Mouse (Mus musculus) CH12.LX (cell line): Measurements from ENCODE around the gene Cdyl2. TPM values are rescaled to one million over a fixed set of nuclear protein-coding genes. Genes with fewer than 3 reads are reported as not detected.

Source experiments
- DNase-seq: peaks from one replicate; pipeline ENCODE4 v3.0.0-alpha.2; 2013; ENCODE audit errors: extremely low read depth
- H3K27ac ChIP-seq: 2 replicates; pipeline ENCODE4 v1.5.1; 2012; ENCODE audit warnings: low read depth, mild to moderate bottlenecking, control low read depth, moderate library complexity; ENCODE audit not compliant: insufficient read depth
- H3K27me3 ChIP-seq: replicated peaks from 2 replicates; pipeline ENCODE3; 2012; ENCODE audit warnings: inconsistent platforms
- H3K36me3 ChIP-seq, 2 experiments: replicated peaks in 1 of 2; 2 replicates each; pipeline versions ENCODE3 to v1.6.1; 2012; ENCODE audit warnings: inconsistent platforms in 1 of 2, low read length in 1 of 2, mild to moderate bottlenecking in 1 of 2, mixed read lengths in 1 of 2, moderate library complexity in 1 of 2; ENCODE audit not compliant: control insufficient read depth in 1 of 2, insufficient read depth in 1 of 2
- H3K4me1 ChIP-seq, 2 experiments: 2 replicates each; pipeline ENCODE4 v1.6.1; 2012; ENCODE audit warnings: inconsistent platforms in 1 of 2, moderate library complexity in 1 of 2; ENCODE audit not compliant: insufficient read depth in 2 of 2, control insufficient read depth in 1 of 2
- H3K4me2 ChIP-seq: 2 replicates; pipeline ENCODE4 v1.6.1; 2012; ENCODE audit warnings: low read depth, mild to moderate bottlenecking, control low read depth; ENCODE audit not compliant: poor library complexity, insufficient read depth, severe bottlenecking
- H3K4me3 ChIP-seq, 3 experiments: fragments of 150-350 bp in 1 of 3; sonication (generic) in 1 of 3; replicated peaks in 1 of 3; 2 replicates each; pipeline versions ENCODE3 to v1.5.1; 2011 to 2012; ENCODE audit warnings: low read depth in 2 of 3, low read length in 2 of 3, mild to moderate bottlenecking in 2 of 3, moderate library complexity in 2 of 3, control low read depth in 1 of 3, improper control_type of control experiment in 1 of 3, inconsistent platforms in 1 of 3, mixed read lengths in 1 of 3; ENCODE audit not compliant: poor library complexity in 1 of 3
- H3K79me2 ChIP-seq: replicated peaks from 2 replicates; pipeline ENCODE4 v1.6.1; 2012; ENCODE audit warnings: mild to moderate bottlenecking, moderate library complexity; ENCODE audit not compliant: control insufficient read depth, poor library complexity, insufficient read depth, severe bottlenecking; ENCODE audit errors: extremely low read depth
- H3K9ac ChIP-seq: 2 replicates; pipeline ENCODE4 v1.6.1; 2012; ENCODE audit warnings: low read depth, mild to moderate bottlenecking, control low read depth, moderate library complexity; ENCODE audit not compliant: insufficient read depth
- H3K9me3 ChIP-seq: replicated peaks from 2 replicates; pipeline ENCODE3; 2012; ENCODE audit warnings: low read length, inconsistent platforms, mixed read lengths
- CTCF ChIP-seq, 2 experiments: IDR thresholded peaks in 1 of 2; conservative IDR thresholded peaks in 1 of 2; 2 replicates each; pipeline ENCODE4 v1.5.1; 2011 to 2012; ENCODE audit warnings: low read depth in 2 of 2, low read length in 2 of 2, improper control_type of control experiment in 1 of 2, inconsistent platforms in 1 of 2, mild to moderate bottlenecking in 1 of 2, moderate library complexity in 1 of 2
- E2F4 ChIP-seq: IDR thresholded peaks from 2 replicates; pipeline ENCODE4 v1.6.1; 2011; ENCODE audit warnings: low read depth, low read length, improper control_type of control experiment; ENCODE audit not compliant: insufficient replicate concordance
- ELF1 ChIP-seq: IDR thresholded peaks from 2 replicates; pipeline ENCODE4 v1.6.1; 2014; ENCODE audit warnings: low read depth, mild to moderate bottlenecking, inconsistent platforms, low read length, improper control_type of control experiment
- GABPA ChIP-seq: IDR thresholded peaks from 2 replicates; pipeline ENCODE4 v1.6.1; 2012; ENCODE audit warnings: low read depth, low read length, improper control_type of control experiment, inconsistent platforms; ENCODE audit not compliant: insufficient replicate concordance
- HCFC1 ChIP-seq: IDR thresholded peaks from 2 replicates; pipeline ENCODE4 v1.6.1; 2012; ENCODE audit warnings: low read depth, mild to moderate bottlenecking, inconsistent platforms, low read length, improper control_type of control experiment
- JUN ChIP-seq: IDR thresholded peaks from 2 replicates; pipeline ENCODE4 v1.6.1; 2011; ENCODE audit warnings: low read depth, mild to moderate bottlenecking, low read length, improper control_type of control experiment, moderate library complexity; ENCODE audit not compliant: insufficient read depth
- JUND ChIP-seq: conservative IDR thresholded peaks from 2 replicates; pipeline ENCODE4 v1.6.1; 2011; ENCODE audit warnings: low read depth, low read length, improper control_type of control experiment
- KAT2A ChIP-seq: IDR thresholded peaks from 2 replicates; pipeline ENCODE4 v1.6.1; 2012; ENCODE audit warnings: low read length, improper control_type of control experiment, inconsistent platforms; ENCODE audit not compliant: insufficient replicate concordance
- MAFK ChIP-seq: IDR thresholded peaks from 2 replicates; pipeline ENCODE4 v1.6.1; 2011; ENCODE audit warnings: low read length, improper control_type of control experiment; ENCODE audit not compliant: insufficient replicate concordance
- MAZ ChIP-seq: IDR thresholded peaks from 2 replicates; pipeline ENCODE4 v1.6.1; 2012; ENCODE audit warnings: low read depth, mild to moderate bottlenecking, inconsistent platforms, low read length, improper control_type of control experiment, moderate library complexity
- MEF2A ChIP-seq: IDR thresholded peaks from 2 replicates; pipeline ENCODE4 v1.6.1; 2014; ENCODE audit warnings: low read depth, mild to moderate bottlenecking, inconsistent platforms, low read length, improper control_type of control experiment, borderline replicate concordance
- MXI1 ChIP-seq: IDR thresholded peaks from 2 replicates; pipeline ENCODE4 v1.6.1; 2011; ENCODE audit warnings: mild to moderate bottlenecking, low read depth, low read length, improper control_type of control experiment
- MYC ChIP-seq: IDR thresholded peaks from 2 replicates; pipeline ENCODE4 v1.6.1; 2011; ENCODE audit warnings: low read depth, mild to moderate bottlenecking, improper control_type of control experiment, low read length
- NELFE ChIP-seq: IDR thresholded peaks from 2 replicates; pipeline ENCODE4 v1.6.1; 2011; ENCODE audit warnings: low read depth, low read length, improper control_type of control experiment
- NRF1 ChIP-seq: IDR thresholded peaks from 2 replicates; pipeline ENCODE4 v1.6.1; 2014; ENCODE audit warnings: low read depth, mild to moderate bottlenecking, inconsistent platforms, low read length, improper control_type of control experiment, moderate library complexity
- SMC3 ChIP-seq: IDR thresholded peaks from 2 replicates; pipeline ENCODE4 v1.6.1; 2011; ENCODE audit warnings: low read depth, low read length, improper control_type of control experiment
- TBP ChIP-seq: conservative IDR thresholded peaks from 2 replicates; pipeline ENCODE4 v1.6.1; 2011; ENCODE audit warnings: low read depth, low read length, improper control_type of control experiment
- USF1 ChIP-seq: IDR thresholded peaks from 2 replicates; pipeline ENCODE4 v1.6.1; 2014; ENCODE audit warnings: low read depth, mild to moderate bottlenecking, inconsistent platforms, low read length, improper control_type of control experiment
- USF2 ChIP-seq: conservative IDR thresholded peaks from 2 replicates; pipeline ENCODE4 v1.6.1; 2011; ENCODE audit warnings: low read depth, low read length, improper control_type of control experiment
- ZKSCAN1 ChIP-seq: IDR thresholded peaks from 2 replicates; pipeline ENCODE4 v1.6.1; 2012; ENCODE audit warnings: low read depth, inconsistent platforms, low read length, improper control_type of control experiment, borderline replicate concordance
- dilution Hi-C: fragments of 300-500 bp; cut with MboI; formaldehyde crosslinking; loops from 2 replicates; pipeline ENCODE4 v1.14.3; 2020; ENCODE audit warnings: low sequenced_read_pairs; ENCODE audit not compliant: extremely low pct_unique_long_range_greater_than_20kb, extremely low pct_ligation_motif_present
- in situ Hi-C: fragments of 300-500 bp; cut with MboI; formaldehyde crosslinking; loops from 3 replicates; pipeline ENCODE4 v1.14.3; 2019; ENCODE audit warnings: low sequenced_read_pairs, low pct_ligation_motif_present, low pct_unique_long_range_greater_than_20kb, mixed read lengths
- polyA plus RNA-seq: library from polyadenylated mRNA; unstranded; fragments of >175 nt; gene quantifications from 2 replicates; pipeline ENCODE4 v1.2.1, GENCODE M21; 2012; ENCODE audit warnings: low read depth; ENCODE audit not compliant: insufficient read length
- total RNA-seq, 2 experiments: library from RNA; depleted of rRNA; stranded (reverse); fragments of 300-350 nt in 1 of 2; fragments of >200 nt in 1 of 2; gene quantifications; 2 replicates each; pipeline ENCODE4 v1.2.3; 2012 to 2014

Gene Cdyl2
- total and polyA plus RNA-seq, 3 experiments, result 4.4 to 9.4 (median 6.9) TPM

- TF ChIP-seq CTCF (conservative IDR thresholded peaks at IDR 0.05 in 1 of 2, IDR thresholded peaks at IDR 0.05 in 1 of 2; ENCODE audit: low read depth in 2 of 2, low read length in 2 of 2) (peak in 1 of 2 experiments; percentile 37; a peak in 2 of 4 replicates), TBP (no peak), USF1 (no peak), SMC3 (peak; percentile 26; the same call in 1 of the 2 replicates)
- TF ChIP-seq, all 38 proteins: peak for 2
- Histone ChIP-seq H3K4me2 (no peak overlapping the region), H3K27me3 (no peaks in the 10 kb centered on the region), H3K9ac (no peak overlapping the region), H3K36me3 (no peaks in the 10 kb centered on the region), H3K9me3 (peaks cover 6% of the 10 kb centered on the region), H3K27ac (no peak overlapping the region), H3K4me1 (peaks cover 0 to 15% of the 10 kb centered on the region in 2 experiments; a peak in 2 of 4 replicates), H3K4me3 (no peak overlapping the region), H3K79me2 (no peaks in the 10 kb centered on the region)
- in situ Hi-C loops (no loop called here), dilution Hi-C loops (no loop called here)
- DNase-seq, result peak; percentile 26
These were observed 199.7 kb downstream of the Cdyl2 start for GRCm38 (mm10) chr8:116533081-116533480.

GRCm38 (mm10) chr8:116528736-116529135, 204.1 kb downstream of the Cdyl2 start:
- no peak overlapping the region for H3K4me2 ChIP-seq
- H3K4me1 ChIP-seq, result peaks cover 0 to 16% of the 10 kb centered on the region in 2 experiments; a peak in 2 of 4 replicates
- no peak overlapping the region for H3K9ac ChIP-seq
- H3K27me3 ChIP-seq, result no peaks in the 10 kb centered on the region
- no peaks in the 10 kb centered on the region for H3K36me3 ChIP-seq
- in situ Hi-C loops, result no loop called here
- TF ChIP-seq JUN, result no peak
- no peak for TF ChIP-seq ZKSCAN1
- TF ChIP-seq MAFK, result no peak
- no peak for TF ChIP-seq NRF1
- TF ChIP-seq NELFE, result no peak
- no peak for TF ChIP-seq ELF1
- no peak for TF ChIP-seq USF2
- no peak for TF ChIP-seq TBP
- no peak for TF ChIP-seq GABPA
- no peak for TF ChIP-seq JUND
- TF ChIP-seq, all 38 proteins: peak for 0
- no peak for DNase-seq
- no peak overlapping the region for H3K27ac ChIP-seq
- peaks cover 6% of the 10 kb centered on the region for H3K9me3 ChIP-seq
- H3K4me3 ChIP-seq, result no peak overlapping the region
- H3K79me2 ChIP-seq, result no peaks in the 10 kb centered on the region
- dilution Hi-C loops, result no loop called here

GRCm38 (mm10) chr8:116524915-116525314, 207.9 kb downstream of the Cdyl2 start:
- TF ChIP-seq E2F4, result no peak
- no peak for TF ChIP-seq KAT2A
- TF ChIP-seq MEF2A, result no peak
- no peak for TF ChIP-seq HCFC1
- TF ChIP-seq MYC, result no peak
- TF ChIP-seq JUN, result no peak
- no peak for TF ChIP-seq MAZ
- TF ChIP-seq MXI1, result no peak
- TF ChIP-seq NELFE, result no peak
- Histone ChIP-seq H3K36me3 (no peaks in the 10 kb centered on the region), H3K4me3 (no peak overlapping the region), H3K27me3 (no peaks in the 10 kb centered on the region), H3K9ac (no peak overlapping the region), H3K4me1 (peaks cover 0 to 16% of the 10 kb centered on the region in 2 experiments; a peak in 2 of 4 replicates), H3K4me2 (no peak overlapping the region), H3K27ac (no peak overlapping the region), H3K9me3 (no peaks in the 10 kb centered on the region), H3K79me2 (no peaks in the 10 kb centered on the region)
- in situ Hi-C loops, result no loop called here
- dilution Hi-C loops, result no loop called here
- no peak for DNase-seq
